Mouse (Mus musculus) monocyte, adult 2 months (primary cell): Measurements from ENCODE around the gene Kirrel3.

ENCODE experiments used
- DNase-seq, 2 experiments: peaks; one replicate each; pipeline ENCODE4 v3.0.0; 2022; ENCODE audit warnings: low spot score in 2 of 2, low read depth in 1 of 2

The Kirrel3 gene

GRCm38 (mm10) chr9:34498651-34499050, 13.0 kb downstream of the Kirrel3 start:
- DNase-seq = peak in 1 of 2 experiments; percentile 2

GRCm38 (mm10) chr9:34507164-34507563, 21.5 kb downstream of the Kirrel3 start:
- DNase-seq = no peak

- no peak for DNase-seq
Measured at GRCm38 (mm10) chr9:34518861-34519260, 33.2 kb downstream of the Kirrel3 start.

- no peak for DNase-seq
Measured at GRCm38 (mm10) chr9:34520234-34520950, 34.7 kb downstream of the Kirrel3 start.

GRCm38 (mm10) chr9:34525695-34526094, 40.0 kb downstream of the Kirrel3 start:
- DNase-seq = no peak

DNA sequence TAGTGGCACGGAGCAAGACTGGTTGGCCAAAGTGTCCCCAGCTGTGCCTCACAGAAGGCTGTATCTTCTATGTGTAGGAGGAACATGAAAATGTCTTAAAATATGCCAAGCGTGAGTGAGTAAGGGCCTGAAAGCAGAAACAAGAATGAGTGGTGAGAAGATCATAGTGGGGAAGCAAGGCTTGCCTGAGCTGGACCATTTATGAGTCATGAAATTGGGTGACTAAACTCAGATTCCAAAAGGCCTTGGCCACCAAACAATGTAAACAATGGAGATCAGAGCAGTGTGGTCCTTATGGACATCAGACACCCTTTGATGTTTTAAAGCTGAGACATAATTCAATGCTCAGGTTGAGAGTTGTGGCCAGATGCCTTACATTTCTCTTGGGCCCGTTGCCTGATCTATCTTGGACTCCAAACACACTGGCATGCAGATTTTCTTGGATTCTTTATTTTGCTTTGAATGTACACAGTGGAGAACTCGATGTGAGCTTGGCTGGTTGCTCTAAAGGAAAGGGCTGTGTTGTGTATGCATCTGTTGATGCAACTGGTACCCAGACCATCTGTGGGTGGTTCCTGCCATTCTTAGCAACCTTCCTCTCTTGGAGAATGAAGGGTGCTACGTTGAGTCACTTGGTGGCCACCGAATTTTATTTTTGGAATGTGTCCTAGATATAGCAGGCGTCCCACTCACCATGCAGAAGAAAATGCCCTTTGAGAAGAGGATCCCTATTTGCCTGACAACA, 53.1 kb downstream of the Kirrel3 start:
- no peak for DNase-seq

DNA sequence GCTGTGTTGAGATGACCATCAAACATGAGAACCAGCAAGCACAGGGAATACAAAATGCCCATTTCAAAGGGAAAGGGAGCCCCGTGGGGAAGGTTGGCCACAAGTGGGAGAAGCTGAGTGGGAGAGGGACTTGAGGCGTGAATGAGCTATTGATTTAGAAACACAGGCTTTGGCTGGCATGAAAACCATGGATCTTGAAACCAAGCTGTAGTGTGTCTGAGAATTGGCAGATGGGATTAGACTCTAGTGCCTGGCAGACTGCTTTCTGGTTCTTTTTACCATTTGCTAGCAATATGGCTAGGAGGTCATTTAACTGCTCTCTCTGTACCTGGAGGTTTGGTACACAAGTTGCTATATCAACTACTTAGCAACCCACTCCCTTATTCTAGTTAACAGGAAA, 56.2 kb downstream of the Kirrel3 start:
- DNase-seq = no peak

- no peak for DNase-seq
Measured at GRCm38 (mm10) chr9:34555699-34556098, 70.0 kb downstream of the Kirrel3 start.

DNA sequence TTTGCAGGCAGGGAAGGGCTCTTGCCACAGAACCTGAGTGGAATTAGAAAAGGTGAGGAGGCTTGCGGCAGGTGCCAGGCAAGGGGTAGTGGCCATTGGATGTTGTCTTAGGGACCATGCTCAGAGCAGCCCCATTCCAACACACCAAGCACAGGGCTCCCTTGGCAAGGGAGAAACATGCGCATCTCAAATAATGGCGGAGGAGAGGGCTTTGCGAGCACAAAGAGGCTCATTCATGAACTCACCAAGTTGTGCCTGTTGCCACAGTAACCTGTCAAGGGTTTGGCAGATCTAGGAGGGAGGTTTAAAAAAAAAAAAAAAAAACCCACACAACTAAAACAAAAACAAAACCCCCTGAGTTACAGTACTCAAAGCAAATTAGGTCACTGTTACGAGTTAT, 72.2 kb downstream of the Kirrel3 start:
- DNase-seq = no peak

GRCm38 (mm10) chr9:34558291-34558899, 72.7 kb downstream of the Kirrel3 start:
- no peak for DNase-seq

DNA sequence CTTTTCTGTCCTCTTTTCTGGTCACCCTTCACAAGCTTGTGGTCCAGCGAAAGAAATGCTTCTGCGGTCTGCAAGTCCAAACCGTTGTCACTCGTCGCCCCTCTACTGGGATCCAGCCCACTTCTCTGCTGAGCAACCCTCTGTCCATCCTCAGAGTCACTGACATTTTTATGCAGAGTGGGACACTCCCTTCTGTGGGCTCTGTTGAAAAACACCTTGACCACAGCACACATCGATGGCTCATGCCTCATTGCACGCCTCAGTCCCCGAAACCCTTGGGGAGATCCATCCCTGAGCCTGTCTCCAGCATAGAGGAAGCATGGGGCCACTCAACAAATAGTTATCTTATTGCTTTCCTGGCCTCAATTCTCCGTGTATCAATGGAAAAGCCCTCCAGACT, 73.4 kb downstream of the Kirrel3 start:
- DNase-seq = no peak

- no peak for DNase-seq
Measured at GRCm38 (mm10) chr9:34561281-34561680, 75.6 kb downstream of the Kirrel3 start.

DNA sequence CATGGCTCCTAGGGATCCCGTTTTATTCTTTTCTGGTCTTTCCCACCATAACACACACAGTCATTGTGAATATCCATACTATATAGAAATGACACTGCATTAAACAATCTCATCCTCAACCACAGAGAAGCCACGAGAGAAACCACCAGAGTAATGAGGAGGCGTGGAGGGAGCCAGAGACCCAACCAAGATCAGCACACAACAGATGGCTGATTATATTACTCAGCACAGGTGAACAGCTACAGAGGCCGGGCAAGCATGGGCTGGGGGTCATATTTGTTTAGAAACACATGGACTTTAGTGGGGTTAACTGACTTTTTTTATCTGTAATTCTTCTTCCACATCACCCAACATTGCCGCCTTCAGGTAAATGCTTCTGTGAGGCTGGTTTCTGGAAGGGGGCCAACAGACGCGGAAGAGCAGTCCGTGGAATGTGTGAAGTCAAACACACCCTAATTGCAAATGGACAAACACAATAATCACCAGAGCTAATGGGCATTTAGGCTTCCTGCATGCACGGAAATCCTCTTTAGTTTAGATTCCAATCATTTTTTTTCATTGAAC, 76.8 kb downstream of the Kirrel3 start:
- no peak for DNase-seq

DNA sequence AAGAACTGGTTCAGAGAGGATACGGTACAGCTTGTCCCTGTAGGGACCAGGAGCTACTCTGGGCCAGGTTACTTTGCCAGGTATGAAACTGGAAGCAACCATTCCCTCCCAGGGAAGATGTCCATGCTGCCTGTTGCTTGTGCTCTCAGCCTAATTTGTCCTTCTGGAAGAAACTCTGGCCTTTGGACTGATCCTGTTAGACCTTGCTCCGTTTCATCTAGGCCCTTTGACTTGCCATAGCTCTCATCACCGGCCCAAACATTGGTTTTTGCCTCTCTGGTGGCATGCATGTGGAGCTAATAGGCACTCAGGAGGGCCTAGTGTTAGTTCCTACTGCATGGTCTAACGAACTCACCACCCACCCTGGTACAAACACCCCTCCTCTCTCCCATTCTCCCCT, 88.2 kb downstream of the Kirrel3 start:
- no peak for DNase-seq

DNA sequence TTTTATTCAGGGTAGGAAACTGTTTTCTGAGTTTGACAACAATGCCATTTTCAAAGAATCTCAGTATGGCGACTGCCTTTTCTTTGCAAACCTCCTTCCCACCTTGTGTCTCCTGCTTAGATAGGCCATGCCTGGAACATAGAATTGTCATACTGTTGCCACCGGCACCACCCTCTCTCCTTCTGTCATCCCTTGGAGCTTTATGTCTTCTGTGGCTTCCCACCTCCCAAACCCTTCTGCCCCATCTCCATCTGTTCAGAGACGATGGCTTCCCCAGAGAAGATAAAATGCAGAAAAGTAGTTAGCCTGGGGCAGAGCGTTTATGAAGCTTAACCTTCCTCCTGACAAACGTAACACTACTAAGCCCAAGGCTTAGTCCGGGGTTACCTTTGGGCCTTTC, 88.9 kb downstream of the Kirrel3 start:
- no peak for DNase-seq

GRCm38 (mm10) chr9:34579174-34579573, 93.5 kb downstream of the Kirrel3 start:
- no peak for DNase-seq

GRCm38 (mm10) chr9:34580059-34580458, 94.4 kb downstream of the Kirrel3 start:
- DNase-seq = no peak

DNA sequence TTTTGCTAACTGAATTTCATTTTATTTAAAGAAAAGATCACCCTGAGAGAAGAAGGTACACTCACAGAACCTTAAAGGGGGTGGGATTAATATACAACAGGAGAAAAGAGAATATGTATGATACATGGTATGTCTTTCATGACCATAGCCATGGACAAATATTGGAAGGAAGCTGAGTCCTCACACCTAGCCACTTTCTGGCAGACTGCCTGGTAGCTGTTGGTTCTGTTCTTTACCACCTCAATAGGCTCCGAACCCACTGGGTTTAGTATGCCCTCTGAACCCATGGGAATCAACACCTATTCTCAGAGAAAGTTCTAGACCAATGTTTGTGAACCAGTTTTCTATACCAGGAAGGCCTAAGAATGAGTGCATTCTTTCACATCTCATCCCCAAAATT, 96.8 kb downstream of the Kirrel3 start:
- DNase-seq = no peak

DNA sequence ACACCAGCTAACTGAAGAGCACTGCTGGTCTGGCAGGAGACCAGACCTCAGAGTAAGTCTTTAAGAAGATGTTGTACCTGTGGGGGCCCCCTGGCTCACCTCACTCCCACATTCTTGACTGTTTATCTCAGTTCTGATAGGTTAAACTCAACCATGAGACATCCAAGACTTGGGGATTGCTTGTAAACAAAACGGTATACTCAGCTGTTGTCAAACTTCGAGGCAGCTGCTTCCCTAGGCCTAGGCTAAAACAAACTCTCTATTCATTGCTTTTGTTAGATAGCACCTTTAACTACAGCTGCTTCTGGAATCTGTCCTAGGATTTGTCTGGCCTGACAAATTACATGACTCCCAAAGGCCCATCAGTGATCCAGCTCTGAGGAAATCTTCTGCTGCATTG, 99.8 kb downstream of the Kirrel3 start:
- no peak for DNase-seq

DNA sequence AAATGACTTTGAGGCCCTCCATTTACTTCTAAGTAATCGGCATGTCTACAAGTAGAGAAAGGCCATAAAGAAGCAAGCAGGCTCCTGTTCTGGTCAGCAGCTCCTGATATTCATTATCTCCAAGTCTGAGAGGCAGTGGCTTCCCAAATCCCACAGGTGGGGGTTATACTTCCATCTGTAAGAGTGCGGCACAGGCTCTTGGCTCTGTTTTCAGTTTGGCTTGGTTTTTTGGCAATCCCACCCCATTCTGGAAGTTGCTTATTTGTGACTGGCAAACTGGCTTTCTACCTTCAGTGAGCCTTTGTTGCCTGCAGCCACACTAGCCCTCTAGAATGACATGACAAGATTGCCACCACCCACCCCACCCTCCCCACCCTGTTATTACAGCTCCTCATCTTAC, 100.4 kb downstream of the Kirrel3 start:
- no peak for DNase-seq

- DNase-seq = no peak
Measured at GRCm38 (mm10) chr9:34589799-34590198, 104.1 kb downstream of the Kirrel3 start.

- DNase-seq = no peak
Measured at GRCm38 (mm10) chr9:34592073-34592610, 106.4 kb downstream of the Kirrel3 start.
